Mouse (Mus musculus): ENCODE measurements around the gene Dgat2. TPM values are rescaled to one million over a fixed set of nuclear protein-coding genes. Genes with fewer than 3 reads are reported as not detected.
A peak's percentile ranks its signal among the peaks of the same experiment; 100 is the strongest.

Dgat2 gene
- polyA plus RNA-seq (2012; rRNA removed) = 74.0 and 76.7 TPM in 2 replicates

DNA sequence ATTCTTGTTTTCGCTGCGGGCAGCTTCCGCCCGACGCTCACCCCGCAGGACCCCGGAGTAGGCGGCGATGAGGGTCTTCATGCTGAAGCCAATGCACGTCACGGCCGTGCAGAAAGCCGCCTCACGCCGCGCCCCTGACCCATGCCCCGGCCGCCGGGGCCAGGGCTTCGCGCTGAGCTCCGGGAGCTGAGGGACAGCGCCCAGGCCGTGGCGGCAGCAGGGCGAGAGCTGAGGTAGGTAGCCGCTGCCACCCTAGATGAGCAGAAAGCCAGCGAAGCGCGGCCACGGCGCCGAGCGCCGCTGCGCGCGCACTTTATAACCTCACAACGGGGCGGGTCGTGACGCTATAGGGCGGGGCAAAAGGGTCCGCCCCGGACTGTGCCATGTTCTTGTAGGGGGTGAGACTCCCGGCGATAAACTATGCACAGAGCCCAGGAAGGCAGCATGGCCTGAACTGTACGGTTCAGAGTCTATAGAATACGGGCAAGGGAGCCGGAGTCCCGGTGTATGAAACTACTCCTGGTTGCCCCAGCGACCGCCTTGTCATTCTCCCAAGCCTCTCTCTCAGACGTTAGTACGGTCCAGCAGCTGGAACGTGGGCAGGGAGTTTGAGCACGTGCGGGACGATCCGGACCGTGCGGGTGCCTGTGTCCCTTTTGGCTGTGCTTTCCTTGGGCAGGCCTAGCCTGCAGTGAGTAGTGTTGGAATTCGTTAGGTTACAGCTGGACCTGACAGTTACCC is at the start of gene Dgat2:
Dgat2 (minus strand) TSS at position 288 of the 741 bp plus-strand sequence.
- peak within 1 kb of the TSS; percentile 78 for H3K27ac ChIP-seq (ENCODE audit: insufficient read depth, low read length)
- H3K4me1 ChIP-seq (ENCODE audit: control insufficient read depth, insufficient read depth, low read length) = peaks cover 8% of the 10 kb centered on the region
- peak within 1 kb of the TSS; percentile 76 for H3K4me3 ChIP-seq (ENCODE audit: insufficient read depth, low read length)
- TF ChIP-seq CTCF (IDR thresholded peaks at IDR 0.05; ENCODE audit: extremely low read depth, insufficient read depth, low read length) = no peak
- peak; percentile 100 for TF ChIP-seq POLR2A (IDR thresholded peaks at IDR 0.05; ENCODE audit: extremely low read depth, insufficient read depth, low read length)

DNA sequence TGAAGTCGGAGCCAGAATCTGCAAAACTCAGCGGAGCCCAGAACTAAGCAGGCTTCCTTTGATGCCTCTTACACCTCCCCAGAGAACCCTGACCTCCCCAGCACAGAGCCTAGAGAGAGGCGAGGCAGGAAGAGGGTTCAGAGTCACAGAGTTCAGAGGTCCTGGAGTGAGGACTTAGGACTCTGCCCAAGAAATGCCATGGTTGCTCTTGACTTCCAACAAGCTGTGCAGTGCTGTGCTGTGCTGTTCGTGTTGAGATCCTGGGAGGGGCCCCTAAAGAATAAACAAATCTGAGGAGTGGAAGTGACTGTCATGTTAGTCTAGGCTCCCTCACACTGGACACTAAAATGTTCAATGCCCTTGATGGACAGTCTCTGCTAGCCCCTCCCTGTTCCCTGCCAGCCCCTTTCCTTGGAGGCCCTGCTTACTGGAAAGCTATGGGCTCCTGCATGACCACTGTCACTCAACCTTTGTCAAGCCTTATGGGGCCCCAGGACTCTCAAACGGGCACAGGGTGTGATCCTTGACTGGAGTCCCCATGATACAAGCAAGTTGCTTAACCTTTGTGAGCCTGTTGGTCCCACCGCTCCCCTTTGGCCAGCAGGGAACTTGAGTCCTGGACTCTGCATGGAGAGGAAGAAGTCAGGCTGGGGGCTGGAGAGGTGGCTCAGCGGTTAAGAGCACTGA is 47.7 kb upstream of the Dgat2 start:
- Histone ChIP-seq H3K4me1 (ENCODE audit: control insufficient read depth, insufficient read depth, low read length) (no peaks in the 10 kb centered on the region), H3K27ac (ENCODE audit: insufficient read depth, low read length) (no peak overlapping the region), H3K4me3 (ENCODE audit: insufficient read depth, low read length) (no peak overlapping the region)
- no peak for TF ChIP-seq CTCF (IDR thresholded peaks at IDR 0.05; ENCODE audit: extremely low read depth, insufficient read depth, low read length)
- no peak for TF ChIP-seq POLR2A (IDR thresholded peaks at IDR 0.05; ENCODE audit: extremely low read depth, insufficient read depth, low read length)

DNA sequence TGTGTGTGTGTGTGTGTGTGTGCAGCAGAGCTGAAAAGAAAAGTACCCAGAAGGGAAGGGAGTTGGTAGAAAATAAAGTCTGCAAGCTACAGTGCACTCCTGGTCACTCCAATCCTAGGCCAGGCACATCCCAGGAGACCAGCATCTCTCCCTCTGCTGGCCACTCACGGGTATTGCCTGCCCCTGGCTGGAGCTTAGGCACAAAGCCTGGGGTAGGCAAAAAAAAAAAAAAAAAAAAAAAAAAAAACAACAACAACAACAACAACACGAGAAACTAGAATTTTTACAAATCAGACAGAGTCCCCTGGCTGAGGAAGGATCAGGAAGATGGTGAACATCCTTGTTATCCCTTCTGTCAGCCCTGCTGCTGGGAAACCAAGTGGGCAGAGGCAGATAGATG is 46.9 kb upstream of the Dgat2 start:
- Histone ChIP-seq H3K27ac (ENCODE audit: insufficient read depth, low read length) (no peak overlapping the region), H3K4me1 (ENCODE audit: control insufficient read depth, insufficient read depth, low read length) (no peaks in the 10 kb centered on the region), H3K4me3 (ENCODE audit: insufficient read depth, low read length) (no peak overlapping the region)
- no peak for TF ChIP-seq POLR2A (IDR thresholded peaks at IDR 0.05; ENCODE audit: extremely low read depth, insufficient read depth, low read length)
- peak; percentile 60 for TF ChIP-seq CTCF (IDR thresholded peaks at IDR 0.05; ENCODE audit: extremely low read depth, insufficient read depth, low read length)

DNA sequence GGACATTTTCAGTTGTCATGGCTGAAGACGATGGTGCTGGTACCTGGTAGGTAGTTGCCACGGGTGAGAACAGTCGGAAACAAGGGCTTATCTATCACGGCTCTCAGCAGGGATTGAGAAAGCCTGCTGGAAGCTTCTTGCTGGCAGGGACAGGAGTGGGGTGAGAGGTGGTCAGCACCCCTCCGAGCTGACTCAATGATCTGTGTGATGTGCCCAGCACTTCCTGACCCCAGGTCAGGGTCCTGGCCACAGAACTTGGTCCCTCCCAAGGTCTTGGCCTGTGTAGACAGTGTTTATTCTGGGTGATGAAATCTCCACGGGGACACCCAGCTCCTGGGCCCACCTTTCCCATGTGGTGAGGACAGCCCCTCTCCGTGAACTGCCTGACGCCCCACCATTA is 46.3 kb upstream of the Dgat2 start:
- no peak overlapping the region for H3K4me3 ChIP-seq (ENCODE audit: insufficient read depth, low read length)
- no peak overlapping the region for H3K27ac ChIP-seq (ENCODE audit: insufficient read depth, low read length)
- TF ChIP-seq CTCF (IDR thresholded peaks at IDR 0.05; ENCODE audit: extremely low read depth, insufficient read depth, low read length) (no peak), POLR2A (IDR thresholded peaks at IDR 0.05; ENCODE audit: extremely low read depth, insufficient read depth, low read length) (no peak)
- H3K4me1 ChIP-seq (ENCODE audit: control insufficient read depth, insufficient read depth, low read length) = no peaks in the 10 kb centered on the region

DNA sequence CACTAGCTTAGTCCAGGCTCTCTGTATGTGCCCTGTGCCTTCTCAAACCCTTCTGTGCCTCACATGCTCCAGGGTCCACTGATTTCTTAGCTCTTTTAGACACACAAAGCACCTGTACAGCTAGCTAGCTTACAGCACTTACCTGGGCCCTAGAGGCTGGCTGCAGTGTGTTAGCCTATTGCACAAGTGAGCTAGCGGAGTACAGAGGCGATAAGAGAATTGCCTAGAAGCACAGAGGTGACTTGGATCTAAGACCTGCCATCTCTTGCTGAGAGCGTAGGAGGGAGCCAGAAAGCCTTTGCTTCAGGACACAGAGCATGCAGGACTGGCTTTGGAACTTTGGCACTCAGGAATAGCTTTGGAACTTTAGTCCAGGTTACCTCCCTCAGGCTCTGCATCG is 44.7 kb upstream of the Dgat2 start:
- Histone ChIP-seq H3K27ac (ENCODE audit: insufficient read depth, low read length) (no peak overlapping the region), H3K4me3 (ENCODE audit: insufficient read depth, low read length) (no peak overlapping the region), H3K4me1 (ENCODE audit: control insufficient read depth, insufficient read depth, low read length) (no peaks in the 10 kb centered on the region)
- TF ChIP-seq CTCF (IDR thresholded peaks at IDR 0.05; ENCODE audit: extremely low read depth, insufficient read depth, low read length) (no peak), POLR2A (IDR thresholded peaks at IDR 0.05; ENCODE audit: extremely low read depth, insufficient read depth, low read length) (no peak)

DNA sequence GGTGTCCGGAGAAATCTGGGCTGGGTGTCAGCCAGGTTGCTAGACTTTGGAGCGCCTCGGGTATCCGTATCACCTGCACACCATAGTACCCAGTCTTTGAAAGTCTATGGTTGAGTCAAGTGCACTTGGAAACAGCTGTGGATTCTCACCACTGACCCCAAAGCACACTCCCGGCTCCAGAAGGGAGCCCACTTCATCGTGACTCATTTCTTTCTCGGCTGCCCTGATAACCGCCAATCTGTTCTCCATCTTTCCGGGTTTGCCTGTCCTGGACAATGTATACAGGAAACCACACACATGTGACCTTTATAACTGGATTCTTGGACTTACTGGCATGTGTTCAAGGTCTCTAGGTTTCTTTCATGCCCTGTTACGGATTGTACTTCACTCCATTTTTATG is 44.1 kb upstream of the Dgat2 start:
- no peak for TF ChIP-seq CTCF (IDR thresholded peaks at IDR 0.05; ENCODE audit: extremely low read depth, insufficient read depth, low read length)
- TF ChIP-seq POLR2A (IDR thresholded peaks at IDR 0.05; ENCODE audit: extremely low read depth, insufficient read depth, low read length) = no peak
- Histone ChIP-seq H3K4me3 (ENCODE audit: insufficient read depth, low read length) (no peak overlapping the region), H3K4me1 (ENCODE audit: control insufficient read depth, insufficient read depth, low read length) (no peaks in the 10 kb centered on the region), H3K27ac (ENCODE audit: insufficient read depth, low read length) (no peak overlapping the region)

DNA sequence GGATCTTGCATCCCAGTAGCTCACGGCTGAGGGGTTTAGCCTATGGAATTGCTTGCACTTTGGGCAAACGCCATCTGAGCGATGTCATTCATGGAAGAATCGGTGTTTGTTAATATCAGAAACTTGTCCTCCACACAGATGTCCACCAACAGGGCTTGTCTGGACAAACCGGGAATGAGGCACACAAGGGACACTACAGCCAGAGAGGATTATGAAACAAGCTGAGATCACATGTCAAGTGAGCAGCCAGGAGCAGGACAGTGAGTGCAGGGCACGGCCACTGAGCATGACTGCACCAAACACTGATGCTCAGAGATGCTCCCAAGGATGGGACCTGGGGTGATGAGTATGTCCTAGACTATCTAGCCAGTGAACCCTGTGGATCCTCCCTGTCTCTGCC is 42.9 kb upstream of the Dgat2 start:
- no peak overlapping the region for H3K4me3 ChIP-seq (ENCODE audit: insufficient read depth, low read length)
- no peaks in the 10 kb centered on the region for H3K4me1 ChIP-seq (ENCODE audit: control insufficient read depth, insufficient read depth, low read length)
- no peak for TF ChIP-seq POLR2A (IDR thresholded peaks at IDR 0.05; ENCODE audit: extremely low read depth, insufficient read depth, low read length)
- TF ChIP-seq CTCF (IDR thresholded peaks at IDR 0.05; ENCODE audit: extremely low read depth, insufficient read depth, low read length) = no peak
- no peak overlapping the region for H3K27ac ChIP-seq (ENCODE audit: insufficient read depth, low read length)

DNA sequence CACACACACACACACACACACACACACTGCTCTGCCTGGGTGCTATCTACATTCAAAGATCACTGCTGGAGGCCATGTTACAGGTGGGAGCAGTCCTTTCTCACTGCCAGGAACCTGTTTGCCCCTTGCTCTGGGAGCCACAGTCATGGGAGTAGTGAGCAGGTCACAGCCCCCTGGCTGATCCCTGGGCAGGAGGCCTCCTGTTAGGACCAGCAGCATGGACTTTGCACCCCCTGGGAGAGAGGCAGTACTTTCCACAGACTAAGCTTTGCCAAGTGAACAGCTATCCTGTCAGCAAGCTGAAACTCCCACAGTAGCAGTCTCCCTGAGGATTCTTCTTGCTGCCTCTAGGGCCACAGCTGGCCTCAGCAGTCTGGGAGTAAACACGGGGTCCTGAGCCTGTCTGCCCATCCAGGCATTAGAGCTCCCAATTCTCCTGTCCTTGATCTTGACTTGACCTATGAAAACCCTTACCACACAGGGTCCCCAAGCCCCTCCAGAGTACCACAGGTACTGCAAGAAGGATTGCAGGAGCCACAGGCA is 42.2 kb upstream of the Dgat2 start:
- no peak overlapping the region for H3K4me3 ChIP-seq (ENCODE audit: insufficient read depth, low read length)
- no peaks in the 10 kb centered on the region for H3K4me1 ChIP-seq (ENCODE audit: control insufficient read depth, insufficient read depth, low read length)
- no peak for TF ChIP-seq CTCF (IDR thresholded peaks at IDR 0.05; ENCODE audit: extremely low read depth, insufficient read depth, low read length)
- TF ChIP-seq POLR2A (IDR thresholded peaks at IDR 0.05; ENCODE audit: extremely low read depth, insufficient read depth, low read length) = no peak
- no peak overlapping the region for H3K27ac ChIP-seq (ENCODE audit: insufficient read depth, low read length)

DNA sequence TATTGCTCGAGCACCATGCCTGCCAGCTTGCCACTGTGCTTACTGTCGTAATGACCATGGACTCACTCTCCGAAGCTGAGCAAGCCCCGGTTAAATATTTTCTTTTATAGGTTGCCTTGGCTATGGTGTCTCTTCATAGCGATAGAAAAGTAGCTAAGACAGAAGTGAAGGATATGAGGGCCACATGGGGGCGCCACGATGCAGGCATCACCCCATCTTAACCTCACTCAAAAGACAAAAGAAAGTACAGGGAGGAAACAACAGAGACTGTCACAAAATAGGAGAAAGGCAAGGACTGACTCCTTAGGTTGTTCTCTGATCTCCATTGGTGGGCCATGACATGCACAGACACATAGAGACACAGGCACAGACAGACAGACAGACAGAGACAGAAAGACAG is 41.7 kb upstream of the Dgat2 start:
- no peaks in the 10 kb centered on the region for H3K4me1 ChIP-seq (ENCODE audit: control insufficient read depth, insufficient read depth, low read length)
- H3K4me3 ChIP-seq (ENCODE audit: insufficient read depth, low read length) = no peak overlapping the region
- TF ChIP-seq POLR2A (IDR thresholded peaks at IDR 0.05; ENCODE audit: extremely low read depth, insufficient read depth, low read length) = no peak
- TF ChIP-seq CTCF (IDR thresholded peaks at IDR 0.05; ENCODE audit: extremely low read depth, insufficient read depth, low read length) = peak; percentile 46
- no peak overlapping the region for H3K27ac ChIP-seq (ENCODE audit: insufficient read depth, low read length)
